Mouse (Mus musculus) kidney, adult 9 months (tissue): ENCODE data around the gene Ccdc144b.

Experiments
- DNase-seq: peaks from one replicate; pipeline ENCODE4 v3.0.0; 2022

Gene Ccdc144b

GRCm38 (mm10) chr3:36053447-36053846 lies at the start of gene Ccdc144b:
Ccdc144b (minus strand) TSS chr3:36053547.
- no peak for DNase-seq

- no peak for DNase-seq
Observed at GRCm38 (mm10) chr3:36095371-36095770, 42.0 kb upstream of the Ccdc144b start.

GRCm38 (mm10) chr3:36087591-36087990 lies 34.2 kb upstream of the Ccdc144b start:
- DNase-seq: no peak

GRCm38 (mm10) chr3:36085394-36085793 lies 32.0 kb upstream of the Ccdc144b start:
- no peak for DNase-seq

- no peak for DNase-seq
Observed at GRCm38 (mm10) chr3:36083381-36083780, 30.0 kb upstream of the Ccdc144b start.

GRCm38 (mm10) chr3:36082843-36083242 lies 29.5 kb upstream of the Ccdc144b start:
- peak; percentile 47 for DNase-seq

GRCm38 (mm10) chr3:36080741-36081140 lies 27.4 kb upstream of the Ccdc144b start:
- DNase-seq: no peak

GRCm38 (mm10) chr3:36079886-36080285 lies 26.5 kb upstream of the Ccdc144b start:
- peak; percentile 86 for DNase-seq

GRCm38 (mm10) chr3:36077386-36077785 lies 24.0 kb upstream of the Ccdc144b start:
- DNase-seq: no peak

GRCm38 (mm10) chr3:36075466-36075865 lies 22.1 kb upstream of the Ccdc144b start:
- no peak for DNase-seq

- no peak for DNase-seq
Observed at GRCm38 (mm10) chr3:36074231-36074630, 20.9 kb upstream of the Ccdc144b start.

GRCm38 (mm10) chr3:36071047-36071446 lies 17.7 kb upstream of the Ccdc144b start:
- DNase-seq: no peak

- no peak for DNase-seq
Observed at GRCm38 (mm10) chr3:36070436-36070835, 17.1 kb upstream of the Ccdc144b start.

GRCm38 (mm10) chr3:36067731-36068130 lies 14.4 kb upstream of the Ccdc144b start:
- DNase-seq: no peak

GRCm38 (mm10) chr3:36065843-36066651 lies 12.7 kb upstream of the Ccdc144b start, which contains the start of gene Acad9:
Acad9 (plus strand) TSS chr3:36065979.
- DNase-seq: peak; percentile 96

- DNase-seq: no peak
Observed at GRCm38 (mm10) chr3:36065166-36065565, 11.8 kb upstream of the Ccdc144b start.

GRCm38 (mm10) chr3:36064592-36065061 lies 11.3 kb upstream of the Ccdc144b start:
- DNase-seq: no peak

- DNase-seq: peak; percentile 82
Observed at GRCm38 (mm10) chr3:36060096-36060850, 6.9 kb upstream of the Ccdc144b start.

GRCm38 (mm10) chr3:36049106-36049505 lies 4.2 kb downstream of the Ccdc144b start:
- no peak for DNase-seq

GRCm38 (mm10) chr3:36045086-36045485 lies 8.3 kb downstream of the Ccdc144b start:
- DNase-seq: no peak

GRCm38 (mm10) chr3:36044520-36044919 lies 8.8 kb downstream of the Ccdc144b start:
- DNase-seq: no peak

- no peak for DNase-seq
Observed at GRCm38 (mm10) chr3:36031740-36032510, 21.4 kb downstream of the Ccdc144b start.

- DNase-seq: no peak
Observed at GRCm38 (mm10) chr3:36029993-36030392, 23.4 kb downstream of the Ccdc144b start.
